Mouse (Mus musculus) urinary bladder, postnatal 4 days (tissue): Measurements from ENCODE around the gene Dlg2.

ENCODE experiments used
- DNase-seq, 2 experiments: peaks; one replicate each; pipeline ENCODE4 v3.0.0; 2021 to 2022; ENCODE audit warnings: low spot score in 2 of 2

The Dlg2 gene

DNA sequence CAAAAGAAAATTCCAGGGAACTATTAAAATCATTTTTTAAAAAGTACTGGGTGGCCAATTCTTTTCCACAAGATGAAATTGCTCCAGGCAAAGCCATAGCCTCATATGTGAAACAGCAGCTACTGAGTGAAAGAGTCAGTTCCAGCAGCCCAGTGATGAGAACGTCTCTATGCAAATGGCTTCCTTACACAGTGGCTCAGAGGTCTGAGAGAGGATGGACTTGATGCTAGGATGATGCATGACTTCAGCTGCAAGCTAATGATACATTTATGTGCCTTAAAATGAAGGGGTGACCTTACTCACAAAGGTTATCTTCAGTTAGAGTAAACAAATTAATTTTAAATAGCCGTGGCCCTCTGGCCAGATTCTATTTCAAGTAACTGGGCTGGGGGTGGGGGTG, 1420.5 kb downstream of the Dlg2 start:
- DNase-seq: no peak

DNA sequence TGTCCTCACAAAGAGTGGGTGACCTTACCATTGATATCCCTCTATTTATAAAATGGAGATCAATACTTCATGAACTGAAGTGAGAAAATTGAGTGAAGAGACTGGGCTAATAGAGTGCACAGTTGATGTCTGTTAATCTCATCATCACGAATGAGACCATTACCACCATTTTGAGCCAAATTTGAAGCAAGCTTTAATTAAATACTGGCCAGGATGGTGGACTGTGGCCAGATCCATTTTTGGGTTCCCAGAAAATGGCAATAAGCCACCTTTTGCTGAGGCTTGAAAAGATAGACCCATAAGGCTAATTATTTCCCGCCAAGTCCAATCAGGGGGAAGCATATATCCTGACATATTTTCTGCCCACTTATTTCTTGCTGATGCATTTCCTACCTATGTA, 1421.0 kb downstream of the Dlg2 start:
- DNase-seq: no peak

DNA sequence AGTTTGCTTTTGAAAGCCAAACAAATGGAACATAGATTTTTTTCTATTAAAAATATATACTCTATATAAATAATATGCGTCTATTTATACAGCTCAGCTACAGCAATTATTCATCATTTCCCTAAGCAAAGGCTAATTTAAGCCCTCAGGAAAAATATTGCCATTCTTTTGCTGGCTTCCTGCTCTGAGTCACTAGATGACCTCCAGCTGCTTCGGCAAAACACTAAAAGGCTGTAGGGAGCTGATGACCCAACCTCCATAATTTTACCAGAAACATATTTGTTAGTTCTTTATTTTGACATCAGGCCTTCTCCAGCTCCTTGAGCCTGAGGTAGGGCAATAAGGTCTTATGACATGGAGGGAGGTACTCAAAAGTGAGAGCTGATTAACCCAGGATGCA, 1426.0 kb downstream of the Dlg2 start:
- DNase-seq: no peak

DNA sequence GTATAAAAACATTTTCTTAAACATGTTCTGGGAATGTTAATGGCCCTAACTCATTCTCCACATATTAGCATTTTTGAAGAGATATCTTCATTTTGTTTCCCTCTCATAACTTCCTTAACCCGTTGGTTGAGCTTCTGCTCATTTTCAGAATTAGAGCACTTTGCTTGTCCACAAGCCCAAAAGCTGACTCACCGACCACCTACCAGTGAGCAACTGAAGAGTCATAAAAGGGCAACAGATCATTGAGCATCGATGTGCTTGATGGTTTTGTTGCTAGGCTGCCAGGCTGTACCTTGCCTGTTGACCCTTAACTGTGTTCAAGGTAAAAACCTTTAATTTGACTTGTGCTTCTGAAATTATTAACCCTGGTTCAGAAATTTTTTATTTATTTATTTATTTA, 1440.3 kb downstream of the Dlg2 start:
- DNase-seq: no peak

DNA sequence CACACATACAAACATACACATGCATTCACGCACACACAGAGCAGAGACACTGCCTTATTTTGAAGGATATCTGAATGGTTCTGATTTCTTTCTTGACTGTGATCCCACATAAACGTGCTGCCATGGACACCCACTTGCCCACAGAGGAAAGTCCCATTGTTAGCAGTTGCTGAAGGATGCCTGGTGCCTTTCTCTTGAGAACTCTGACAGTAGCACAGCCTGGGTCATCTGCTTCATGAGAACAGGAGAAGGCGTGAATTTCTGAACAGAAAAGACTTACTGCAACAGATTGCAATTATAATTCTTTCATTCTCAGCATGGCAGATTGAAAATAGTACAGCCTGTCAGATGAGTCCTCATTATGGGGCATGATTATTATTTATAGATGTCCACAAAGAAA, 1442.6 kb downstream of the Dlg2 start:
- no peak for DNase-seq

DNA sequence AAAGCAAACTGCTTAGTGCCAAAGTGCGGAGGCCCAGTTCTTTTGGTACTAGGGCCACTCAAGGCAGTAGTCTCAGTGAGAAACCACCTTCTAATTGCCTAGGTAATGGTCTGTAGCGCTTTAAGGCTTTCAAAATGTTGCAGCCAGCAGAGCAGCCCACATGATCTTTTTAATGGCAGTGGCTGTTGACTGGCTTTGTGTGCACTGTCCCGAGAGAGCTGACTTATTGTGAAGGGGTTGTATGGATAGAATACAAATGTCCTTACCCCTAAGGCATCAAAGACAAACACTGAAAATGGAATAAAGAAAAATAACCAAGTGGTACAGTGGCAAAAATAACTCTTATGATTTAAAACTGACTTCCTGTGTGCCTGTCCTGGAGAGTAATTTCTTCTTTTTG, 1443.3 kb downstream of the Dlg2 start:
- no peak for DNase-seq

DNA sequence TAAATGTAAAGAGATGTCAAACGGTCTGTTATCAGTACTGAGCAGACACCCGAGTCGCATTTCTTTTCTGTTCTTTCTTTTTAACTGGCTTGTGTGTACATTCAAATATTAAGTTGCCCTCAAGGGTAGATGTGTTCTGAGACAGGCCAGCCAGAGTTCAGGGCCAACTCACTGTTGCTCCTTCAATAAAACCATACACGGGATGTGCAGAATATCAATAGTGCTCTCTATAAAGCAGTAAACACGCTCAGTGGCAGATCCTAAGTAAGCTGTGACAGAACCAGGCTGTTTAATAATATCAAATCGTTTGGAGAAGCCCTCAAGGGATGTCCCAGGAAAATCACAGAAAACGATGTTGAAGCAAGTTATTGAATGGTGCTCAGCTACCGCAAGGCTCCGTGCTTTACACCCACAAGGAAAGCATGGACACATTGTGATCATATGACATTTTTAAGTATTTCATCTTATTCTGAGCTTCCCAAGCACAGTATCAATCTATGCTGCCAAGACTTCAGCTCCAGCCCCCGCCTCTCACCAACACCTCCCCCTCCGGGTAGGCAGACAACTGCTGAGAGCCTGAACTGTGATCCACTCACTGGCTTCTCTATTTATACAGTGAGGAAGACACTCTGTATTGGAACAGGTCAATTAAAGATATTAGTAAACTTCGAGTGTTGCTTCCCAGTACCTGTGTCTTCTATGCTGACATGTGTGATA, 1458.6 kb downstream of the Dlg2 start:
- DNase-seq: no peak

DNA sequence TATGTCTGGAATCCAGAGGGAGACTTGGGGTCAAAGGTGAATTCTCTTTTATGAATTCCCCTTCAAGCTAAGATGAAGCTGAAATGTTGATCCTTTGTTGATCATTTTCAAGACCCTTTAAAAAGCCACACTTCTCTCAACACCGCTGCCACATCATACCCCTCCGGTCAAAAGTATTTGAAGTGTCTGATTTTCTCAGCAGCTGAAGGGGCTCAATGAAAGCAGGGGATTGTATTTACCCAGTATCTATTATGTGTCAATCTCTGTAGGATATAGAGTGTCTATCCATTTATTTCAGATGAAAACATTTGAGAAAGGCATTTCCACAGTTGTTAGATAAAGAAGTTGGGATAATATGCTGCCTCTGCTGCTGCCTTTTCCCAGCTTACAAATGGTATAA, 1459.7 kb downstream of the Dlg2 start:
- DNase-seq: no peak

DNA sequence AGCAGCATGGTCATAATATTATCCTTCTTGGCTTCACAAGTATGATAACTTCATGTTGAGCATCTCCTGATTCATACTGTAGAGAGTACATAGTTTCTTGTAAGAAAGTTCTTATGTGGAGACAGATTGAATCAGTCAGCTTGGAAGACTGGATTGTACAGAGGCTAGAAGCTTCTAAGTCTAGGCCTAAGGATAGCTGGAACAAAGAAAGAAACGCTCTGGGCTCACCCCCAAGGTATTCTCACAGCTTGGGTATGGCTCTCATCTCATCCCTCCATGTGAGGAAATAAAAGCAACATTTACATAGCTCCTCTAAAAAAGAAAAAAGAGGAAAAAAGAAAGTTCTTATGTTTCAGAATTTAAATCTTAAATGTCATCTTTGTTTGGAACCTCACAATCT, 1466.8 kb downstream of the Dlg2 start:
- DNase-seq: no peak

DNA sequence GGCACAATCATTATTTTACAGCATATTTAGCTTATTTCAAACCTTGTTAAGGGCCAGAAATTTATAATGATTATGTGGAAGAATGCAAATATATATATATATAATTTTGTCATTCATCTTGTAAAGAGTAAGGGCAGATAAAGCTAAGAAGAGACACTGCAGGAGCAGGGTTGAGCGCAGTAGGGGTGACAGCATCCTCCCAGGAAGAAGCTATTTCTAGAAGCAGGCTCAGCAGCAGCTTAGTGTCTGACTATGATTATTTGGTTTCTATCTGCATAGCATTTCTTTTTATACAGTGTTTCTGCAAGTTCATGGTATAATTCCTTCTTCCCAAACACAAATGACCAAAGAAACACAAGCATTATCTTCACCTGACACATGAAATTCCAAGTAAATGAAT, 1479.1 kb downstream of the Dlg2 start:
- no peak for DNase-seq

DNA sequence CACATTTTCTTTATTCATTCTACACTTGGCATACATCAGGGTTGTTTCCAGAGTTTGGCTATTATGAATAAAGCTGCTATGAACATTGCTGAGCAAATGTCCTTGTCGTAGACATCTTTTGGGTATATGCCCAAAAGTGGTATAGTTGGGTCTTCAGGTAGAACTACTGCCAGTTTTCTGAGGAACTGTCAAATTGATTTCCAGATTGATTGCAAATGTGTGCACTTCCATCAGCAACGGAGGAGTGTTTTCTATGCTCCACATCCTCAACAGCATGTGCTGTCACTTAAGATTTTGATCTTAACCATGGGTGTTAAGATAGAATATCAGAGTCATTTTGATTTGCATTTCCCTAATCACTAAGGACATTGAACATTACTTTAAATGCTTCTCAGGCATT, 1486.5 kb downstream of the Dlg2 start:
- no peak for DNase-seq

DNA sequence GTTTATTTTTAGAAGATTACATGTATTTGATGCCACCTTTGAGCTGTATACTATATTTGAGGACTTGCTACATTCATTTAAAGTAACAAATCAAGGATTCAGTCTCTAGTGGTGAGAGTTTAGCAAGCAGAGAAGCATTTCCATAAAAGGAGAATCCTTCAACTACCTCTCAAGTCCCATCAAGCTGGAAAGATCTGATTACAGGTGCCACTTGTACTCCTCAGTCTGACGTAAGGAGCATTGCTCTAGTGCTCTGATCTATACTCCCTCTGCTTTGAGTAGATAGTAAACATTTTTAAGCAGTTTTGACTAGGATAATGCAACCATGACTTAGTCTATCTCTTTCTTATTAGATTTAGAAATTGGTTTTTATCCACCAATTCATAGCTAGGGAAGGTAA, 1496.5 kb downstream of the Dlg2 start:
- DNase-seq: no peak

DNA sequence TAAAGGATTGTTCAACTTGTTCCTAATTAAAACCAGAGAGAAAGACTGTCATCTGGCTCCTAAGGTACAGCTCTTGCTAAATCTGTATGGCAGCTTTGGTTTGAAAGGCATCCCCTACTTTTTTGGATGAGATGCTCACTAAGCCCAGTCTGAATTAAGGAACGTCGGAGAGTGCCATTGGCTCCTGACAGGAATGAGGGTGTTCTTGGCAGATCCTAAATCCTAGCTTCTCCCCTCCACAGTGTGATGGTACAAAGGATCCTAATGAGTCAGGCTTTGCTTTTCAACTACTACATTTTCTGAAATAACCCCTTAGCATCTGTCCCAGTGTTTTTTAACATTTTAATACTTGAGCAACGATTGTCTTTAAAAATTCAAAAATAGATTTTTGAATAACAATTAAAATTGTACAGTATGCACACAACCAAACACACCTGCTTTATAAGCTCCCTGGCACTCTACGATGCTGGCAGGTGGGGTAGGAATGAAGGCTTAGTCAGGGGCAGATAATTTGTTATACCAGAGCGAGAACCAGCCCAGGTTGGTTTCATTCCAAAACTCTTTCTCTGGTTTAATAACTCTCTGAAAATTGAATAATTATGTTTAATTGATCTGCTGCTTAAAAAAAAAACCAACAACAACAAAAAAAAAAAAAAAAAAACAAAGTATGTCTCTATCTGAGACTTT, 1527.4 kb downstream of the Dlg2 start:
- no peak for DNase-seq

DNA sequence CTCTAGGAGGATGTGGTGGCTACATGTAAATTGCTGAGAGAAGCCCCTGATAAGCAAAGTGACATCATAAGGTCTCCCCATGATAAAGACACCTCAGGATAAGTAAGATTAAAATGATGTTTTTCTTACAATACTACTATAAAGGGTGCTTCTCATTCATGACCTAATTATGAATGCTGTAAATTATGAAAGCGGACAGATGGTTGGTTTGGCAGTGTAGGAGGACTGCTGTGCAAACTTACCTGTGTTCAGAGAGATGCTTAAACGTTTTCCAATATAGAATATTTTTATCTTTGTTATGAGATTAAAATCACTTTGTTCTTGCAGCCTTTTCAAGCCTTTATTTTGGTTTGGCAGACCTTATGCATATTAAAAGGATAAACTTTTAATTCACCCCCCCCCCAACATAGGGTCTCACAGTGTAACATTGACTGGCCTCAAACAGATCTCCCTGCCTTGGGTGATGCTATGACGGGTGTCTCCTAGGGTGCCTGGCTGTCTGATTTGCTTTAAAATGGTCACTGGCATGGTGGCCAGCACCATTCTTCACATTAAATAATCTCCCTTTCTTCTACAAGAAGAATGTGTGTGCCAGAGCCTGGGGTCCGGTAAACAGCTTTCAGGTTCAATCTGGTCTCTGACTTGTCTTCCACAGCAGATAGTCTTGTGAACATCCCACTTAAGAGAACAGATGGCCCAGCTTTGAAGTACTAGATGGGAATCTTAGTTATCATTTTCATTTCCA, 1529.4 kb downstream of the Dlg2 start:
- DNase-seq: no peak

DNA sequence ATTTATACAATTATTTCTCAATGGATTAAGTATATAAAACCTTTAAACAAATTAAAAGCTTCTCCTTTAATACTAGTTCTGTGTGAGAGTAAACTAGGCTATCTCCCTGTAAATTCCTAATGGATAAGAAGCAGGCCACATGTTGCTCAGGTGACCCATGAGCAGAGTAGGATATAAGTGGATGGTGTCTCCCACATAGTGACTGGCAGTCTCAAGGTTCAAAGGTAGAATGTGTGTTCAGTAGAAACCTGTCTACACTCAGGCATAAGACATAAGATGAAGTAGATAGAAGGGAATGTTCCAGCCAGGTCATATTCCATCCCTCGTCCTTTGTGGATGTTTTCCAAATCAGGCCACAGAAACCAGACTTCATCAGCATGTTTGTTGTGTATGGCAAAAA, 1532.2 kb downstream of the Dlg2 start:
- DNase-seq: no peak

DNA sequence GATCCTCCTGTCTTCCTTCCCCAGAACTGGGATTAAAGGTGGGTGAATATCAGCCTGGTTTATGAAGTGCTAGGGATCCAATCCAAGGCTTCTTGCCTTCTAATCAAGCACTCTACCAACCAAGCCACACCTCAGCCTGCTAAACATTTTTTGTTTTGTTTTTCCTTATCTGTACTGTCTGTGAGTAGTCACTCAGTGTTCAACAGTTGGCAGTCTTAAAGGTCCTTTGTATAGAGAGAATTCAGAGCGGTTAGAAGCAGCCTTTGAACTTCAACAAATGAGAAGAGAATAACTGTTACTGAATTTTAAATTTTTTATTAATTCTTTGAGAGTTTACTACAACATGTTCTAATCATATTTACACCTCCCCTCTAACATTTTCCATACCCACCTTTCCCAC, 1548.5 kb downstream of the Dlg2 start:
- no peak for DNase-seq

DNA sequence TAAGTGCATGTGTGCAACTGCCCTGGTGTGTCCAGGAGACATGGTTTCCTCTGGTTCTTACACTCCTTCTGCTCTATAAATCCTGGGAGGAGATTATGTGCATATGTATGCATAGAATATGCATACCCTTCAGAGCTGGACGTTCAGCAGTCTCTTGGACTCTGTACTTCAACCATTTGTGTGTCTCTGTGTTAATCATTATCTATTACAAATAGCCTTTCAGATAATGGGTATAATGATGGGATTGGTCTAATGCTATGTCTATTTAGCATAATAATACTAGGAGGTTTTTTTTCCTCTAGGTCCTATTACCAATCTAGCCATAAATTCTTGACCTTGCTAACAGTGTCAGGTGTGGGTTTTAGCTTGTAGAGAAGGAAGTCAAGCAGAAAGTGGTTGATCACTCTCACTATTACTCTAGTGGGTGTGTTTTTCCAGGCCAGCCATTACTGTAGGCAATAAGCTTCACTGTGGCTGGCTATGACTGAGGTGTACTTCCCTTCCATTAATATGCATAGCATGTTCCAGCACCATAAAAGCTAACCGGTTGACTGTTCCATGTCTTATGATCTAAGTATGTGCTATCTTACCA, 1549.1 kb downstream of the Dlg2 start:
- no peak for DNase-seq

DNA sequence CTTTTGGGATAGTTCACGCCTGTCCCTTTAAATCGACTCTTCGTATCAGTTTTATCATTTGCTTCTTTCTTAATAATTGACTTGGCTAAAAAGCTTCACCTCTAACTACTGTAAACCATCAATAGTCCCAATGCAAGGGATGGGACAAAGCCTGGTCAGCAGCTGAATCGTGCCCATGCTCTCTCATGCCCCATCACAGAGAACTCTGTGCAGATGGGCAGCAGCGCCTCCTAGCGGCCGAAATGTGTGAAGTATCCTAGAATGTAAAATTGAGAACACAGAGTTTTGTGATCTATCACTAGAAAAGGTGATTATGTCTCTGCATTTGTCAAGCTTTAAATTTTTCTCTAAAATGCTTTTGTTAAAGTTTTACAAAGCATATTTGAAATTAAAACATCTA, 1550.6 kb downstream of the Dlg2 start:
- DNase-seq: peak; percentile 20 to 65

DNA sequence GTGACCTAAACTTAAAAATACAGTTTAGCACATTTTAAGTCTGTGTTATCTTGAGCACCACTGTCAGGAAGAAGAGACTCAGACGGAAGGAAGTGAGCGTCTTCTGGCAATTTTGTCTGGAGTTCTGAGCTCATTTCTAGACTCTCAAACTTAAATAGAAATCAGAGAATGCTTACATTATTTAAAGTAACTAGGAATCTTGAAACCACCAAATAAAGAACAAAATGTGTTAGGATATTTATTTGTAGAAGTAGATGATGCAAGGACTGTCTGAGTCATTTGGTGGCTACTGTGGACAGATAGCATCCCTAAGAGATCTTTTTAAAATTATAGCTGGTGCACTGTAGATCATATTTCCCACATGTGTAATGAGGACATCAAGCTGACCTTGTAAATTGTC, 1557.8 kb downstream of the Dlg2 start:
- DNase-seq: no peak

DNA sequence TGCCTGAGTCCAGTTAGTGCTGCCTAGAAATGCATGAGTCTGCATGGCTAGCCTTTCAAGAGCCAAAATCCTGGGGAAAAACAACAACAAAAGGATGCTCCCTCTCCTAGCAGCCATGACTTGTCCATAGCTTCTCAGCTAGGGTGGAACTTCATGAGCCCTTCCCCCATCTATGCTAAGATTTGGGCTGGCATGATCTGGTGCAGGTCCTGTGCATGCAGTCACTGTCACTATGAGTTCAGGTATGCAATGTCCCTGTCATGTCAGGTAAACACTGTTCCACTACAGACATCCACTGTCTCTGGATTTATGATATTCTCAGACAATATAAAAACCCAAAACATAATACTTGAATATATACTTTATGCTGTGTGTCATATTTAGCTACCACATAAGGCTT, 1563.7 kb downstream of the Dlg2 start:
- DNase-seq: no peak

DNA sequence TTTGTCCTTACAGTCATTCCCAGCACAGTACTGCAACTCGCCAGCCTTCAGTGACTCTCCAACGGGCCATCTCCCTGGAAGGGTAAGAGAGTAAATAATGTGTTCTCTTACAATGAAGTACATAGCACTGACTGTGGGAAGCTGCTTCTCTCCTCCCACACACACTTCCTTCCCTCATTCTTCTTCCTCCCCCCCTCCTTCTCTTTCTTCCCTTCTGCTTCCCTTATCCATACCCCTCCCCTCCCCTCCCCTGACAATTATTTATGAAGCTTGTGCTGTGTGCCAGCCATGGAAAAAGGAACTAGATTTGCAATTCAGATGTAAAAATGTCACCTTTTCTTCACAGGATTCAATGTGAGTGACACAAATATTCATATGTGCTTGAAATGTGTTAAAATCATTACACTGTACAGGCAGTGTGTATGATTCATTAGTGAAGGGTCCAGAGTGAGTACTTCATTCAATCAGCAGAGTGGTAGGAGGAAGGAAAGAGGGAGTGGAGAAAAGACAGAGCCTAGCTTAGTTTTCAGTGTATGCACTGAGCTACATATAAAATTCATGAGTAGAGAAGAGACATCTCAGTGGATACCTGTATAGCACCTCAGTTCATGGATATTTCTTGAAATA, 1564.4 kb downstream of the Dlg2 start:
- no peak for DNase-seq

DNA sequence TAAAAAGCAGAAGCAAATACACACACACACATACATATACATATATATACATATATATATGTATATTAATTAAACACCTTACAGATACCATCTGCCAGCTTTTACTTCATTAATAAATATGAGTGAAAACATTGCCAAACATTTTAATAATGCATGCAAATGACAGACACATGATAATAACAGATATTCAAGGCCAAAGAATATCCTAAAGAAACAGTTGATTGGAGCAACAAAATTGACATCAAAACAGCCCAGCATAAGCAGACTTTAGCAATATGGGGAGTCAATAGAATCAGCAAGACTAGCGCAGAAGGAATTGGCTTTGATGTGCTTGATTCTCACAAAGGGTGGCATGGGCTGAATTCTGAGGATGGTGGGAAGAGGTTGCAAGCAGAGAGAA, 1568.5 kb downstream of the Dlg2 start:
- no peak for DNase-seq
